Mouse (Mus musculus): ENCODE measurements around the gene Astn2.

The Astn2 gene

DNA sequence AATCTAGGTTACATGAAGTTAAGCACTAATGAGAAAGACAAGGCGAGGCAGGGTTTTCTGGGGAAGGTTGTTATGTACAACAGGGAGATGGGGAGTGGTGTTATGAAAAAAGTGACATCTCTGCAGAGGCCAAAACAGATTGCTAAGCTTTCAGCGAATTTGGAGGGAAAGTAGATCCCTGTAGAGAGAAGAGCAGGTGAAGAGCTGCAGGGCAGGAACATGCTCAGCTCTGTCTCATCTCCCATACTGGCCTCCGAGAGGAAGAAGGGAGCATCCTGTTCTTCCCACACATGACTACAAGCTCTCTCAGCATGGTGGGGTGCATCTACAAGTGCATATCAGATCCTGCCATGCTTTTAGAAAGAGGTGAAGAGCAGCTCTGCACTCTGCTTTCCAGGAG, 245.7 kb downstream of the Astn2 start:
- no peak for DNase-seq

GRCm38 (mm10) chr4:66157439-66158113, 246.8 kb downstream of the Astn2 start:
- no peak for DNase-seq

DNA sequence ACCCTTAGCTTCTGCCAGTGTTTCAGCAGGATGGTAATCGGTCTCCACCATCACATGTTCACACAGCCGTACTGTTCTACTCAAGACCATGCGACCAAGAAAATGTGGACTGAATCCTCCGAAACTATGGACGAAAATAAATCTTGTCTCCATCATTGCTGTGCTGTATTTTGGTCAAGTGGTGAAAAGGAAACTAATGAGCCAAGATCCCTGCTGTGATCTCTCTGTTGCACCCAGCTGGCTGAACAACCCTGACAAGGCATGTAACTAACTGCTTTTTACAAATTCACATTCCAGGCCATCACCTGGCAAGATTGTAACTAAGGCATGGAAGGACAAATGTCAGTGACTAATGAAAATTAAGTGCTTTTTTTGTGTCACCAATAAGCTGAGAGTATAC, 257.9 kb downstream of the Astn2 start:
- no peak for DNase-seq

GRCm38 (mm10) chr4:66126181-66126580, 278.2 kb downstream of the Astn2 start:
- no peak for DNase-seq

DNA sequence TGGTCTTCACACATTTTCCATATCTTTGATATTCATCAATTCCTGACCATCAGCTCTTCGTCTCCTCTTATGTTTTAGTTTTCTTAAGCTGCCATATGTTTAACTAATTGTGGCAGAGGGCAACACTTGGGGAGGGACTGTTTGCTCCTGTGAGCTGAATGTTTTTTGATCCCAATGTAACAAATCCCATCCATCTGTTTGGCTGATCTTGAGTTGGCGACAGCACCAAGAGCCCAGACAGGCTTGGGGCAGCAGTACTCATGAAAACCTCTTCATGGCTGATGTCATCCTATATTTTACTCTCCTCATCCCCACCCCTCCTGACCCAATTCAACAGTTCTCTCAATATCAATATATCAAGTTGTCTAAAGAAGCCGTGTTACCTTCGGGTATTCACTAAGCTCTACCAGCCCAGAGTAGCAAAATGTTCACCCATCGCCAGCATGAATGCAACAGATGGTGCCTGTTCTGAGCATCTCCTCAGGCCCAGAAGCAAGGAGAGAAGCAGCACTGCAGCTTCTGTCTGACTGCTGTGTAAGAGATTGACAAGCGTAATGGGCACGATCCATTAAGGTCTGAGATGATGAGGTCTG, 281.5 kb downstream of the Astn2 start:
- DNase-seq: no peak

DNA sequence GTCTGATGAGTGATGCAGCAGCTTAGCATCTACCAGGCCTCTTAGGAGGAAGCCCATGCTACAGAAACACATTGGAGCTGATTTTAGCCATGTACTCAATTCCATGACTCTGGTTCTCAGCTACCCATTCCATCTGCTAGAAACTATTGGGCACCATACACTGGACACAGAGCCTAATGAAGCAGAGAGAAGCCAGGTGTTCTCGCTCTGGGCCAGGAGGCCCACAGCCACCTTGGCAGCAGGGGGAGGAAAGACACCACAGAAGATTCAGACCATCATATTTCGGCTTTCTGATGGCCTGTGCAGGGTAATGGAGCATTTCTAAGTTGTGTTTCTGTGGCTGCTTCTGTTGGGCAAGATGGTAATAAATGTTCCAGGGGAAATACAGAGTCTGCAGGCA, 290.2 kb downstream of the Astn2 start:
- DNase-seq: no peak

GRCm38 (mm10) chr4:66102037-66102436, 302.4 kb downstream of the Astn2 start:
- no peak for DNase-seq

GRCm38 (mm10) chr4:66097629-66098028, 306.8 kb downstream of the Astn2 start:
- DNase-seq: no peak

- no peak for DNase-seq
Measured at GRCm38 (mm10) chr4:66096104-66096503, 308.3 kb downstream of the Astn2 start.

GRCm38 (mm10) chr4:66057161-66057560, 347.2 kb downstream of the Astn2 start:
- no peak for DNase-seq

- no peak for DNase-seq
Measured at GRCm38 (mm10) chr4:66055690-66056089, 348.7 kb downstream of the Astn2 start.

- no peak for DNase-seq
Measured at GRCm38 (mm10) chr4:66043014-66043672, 361.3 kb downstream of the Astn2 start.

GRCm38 (mm10) chr4:66033826-66034225, 370.6 kb downstream of the Astn2 start:
- peak in 1 of 2 experiments; percentile 2 for DNase-seq

GRCm38 (mm10) chr4:66031320-66031870, 373.0 kb downstream of the Astn2 start:
- no peak for DNase-seq

GRCm38 (mm10) chr4:66029901-66030300, 374.5 kb downstream of the Astn2 start:
- DNase-seq: no peak

DNA sequence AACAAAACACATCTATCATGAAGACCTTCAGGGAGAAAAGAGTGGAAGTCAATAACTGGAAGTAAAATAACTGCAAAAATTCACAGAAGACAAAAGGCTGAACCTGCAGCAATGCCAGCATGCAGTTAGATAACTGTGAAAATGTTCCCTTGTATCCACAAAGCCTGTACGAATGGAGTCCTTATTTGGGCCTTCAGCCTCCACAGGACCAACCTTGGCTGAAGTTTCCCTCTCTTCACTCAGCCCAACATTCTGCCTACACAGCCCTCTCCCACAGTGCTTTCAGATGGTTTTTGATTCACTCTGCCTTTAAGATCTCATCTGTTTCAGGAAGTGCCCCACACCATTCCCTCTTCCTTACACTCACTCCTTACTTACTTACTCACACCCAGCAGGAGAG, 376.5 kb downstream of the Astn2 start:
- DNase-seq: no peak

DNA sequence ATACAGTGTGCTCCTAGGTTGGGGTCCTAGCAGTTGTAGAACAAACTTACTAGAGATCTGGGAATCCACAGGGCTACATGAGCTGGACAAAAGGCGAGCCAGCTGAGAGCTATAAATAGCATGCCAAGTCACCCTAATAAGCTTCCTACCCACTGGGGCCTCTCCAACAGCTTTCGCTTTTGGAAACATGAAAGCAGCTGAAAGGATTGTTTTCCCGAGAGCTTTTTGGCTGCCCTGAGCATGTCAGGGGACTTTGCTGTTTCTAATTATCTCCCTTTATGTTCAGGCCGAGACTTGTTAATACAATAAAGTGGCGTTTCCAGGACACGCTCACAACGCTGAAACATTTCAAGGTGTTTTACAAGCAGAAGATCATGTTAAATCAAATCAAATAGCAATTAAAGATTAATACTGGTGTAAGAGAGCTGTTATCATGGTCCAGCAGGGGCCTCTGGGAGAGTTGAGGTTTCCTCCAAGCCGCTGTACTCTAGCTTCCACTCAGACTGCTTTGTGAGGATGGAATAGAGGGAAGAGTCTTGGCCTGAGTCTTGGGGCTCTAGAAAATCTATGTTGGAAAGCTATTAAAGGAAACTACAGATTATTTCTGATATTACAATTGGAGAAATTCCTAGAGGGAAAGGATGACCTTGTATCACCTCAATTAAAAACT, 378.9 kb downstream of the Astn2 start:
- DNase-seq: no peak

DNA sequence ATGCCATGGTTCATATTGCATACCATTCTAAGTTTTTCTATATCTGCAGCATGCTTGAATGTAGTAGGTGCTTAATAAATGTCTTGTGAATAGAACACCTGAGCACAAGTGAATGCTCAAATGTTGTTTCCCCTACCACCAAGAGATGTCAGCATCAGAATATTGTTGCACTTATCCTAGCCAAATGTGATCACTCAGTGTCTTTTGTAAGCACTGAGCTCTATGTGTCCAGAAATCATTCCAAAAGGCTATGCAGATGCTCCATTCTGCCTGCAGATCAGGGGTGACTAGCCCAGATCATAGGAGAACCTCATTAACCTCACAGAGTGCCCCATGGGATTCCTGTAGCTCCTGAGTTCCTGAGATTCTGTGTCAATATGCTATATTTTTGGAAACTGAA, 401.5 kb downstream of the Astn2 start:
- DNase-seq: no peak

- DNase-seq: no peak
Measured at GRCm38 (mm10) chr4:65983643-65984042, 420.8 kb downstream of the Astn2 start.

DNA sequence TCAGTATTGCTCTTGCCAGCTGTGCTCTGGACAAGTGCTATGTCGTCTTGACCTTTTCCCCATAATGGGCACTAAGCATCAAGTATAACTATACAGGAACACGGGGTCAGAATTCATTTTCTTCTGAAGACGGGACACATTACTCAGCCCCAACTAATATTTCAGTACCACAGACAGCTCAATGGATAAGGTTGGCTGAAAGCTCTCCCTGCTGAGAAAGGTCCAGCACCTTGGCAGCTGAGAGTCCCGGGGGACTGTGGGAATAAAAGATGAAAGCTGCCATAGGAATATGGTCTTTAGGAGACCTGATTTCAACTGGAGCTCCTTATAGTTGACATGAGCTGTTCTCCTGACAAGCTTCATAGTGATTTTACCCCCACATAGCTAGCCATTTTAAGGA, 421.5 kb downstream of the Astn2 start:
- DNase-seq: no peak

DNA sequence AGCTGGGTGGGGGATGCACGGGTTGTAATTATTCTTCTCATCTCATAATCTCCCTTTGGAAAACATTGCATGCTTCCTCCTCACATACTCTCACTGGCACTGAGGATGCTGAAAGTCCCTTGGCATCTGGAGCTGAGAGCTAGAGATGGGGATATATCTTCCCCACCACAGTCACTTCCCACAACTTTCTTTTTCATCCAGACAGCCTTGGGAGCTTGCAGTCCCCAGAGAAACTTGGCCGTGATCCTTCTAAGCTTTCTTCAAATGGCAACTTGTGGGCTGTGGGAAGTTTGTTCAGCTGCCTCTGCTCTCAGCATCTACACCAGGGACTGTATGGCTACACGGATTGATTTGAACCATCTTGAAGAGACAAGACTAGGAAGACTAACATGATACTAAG, 428.2 kb downstream of the Astn2 start:
- no peak for DNase-seq

DNA sequence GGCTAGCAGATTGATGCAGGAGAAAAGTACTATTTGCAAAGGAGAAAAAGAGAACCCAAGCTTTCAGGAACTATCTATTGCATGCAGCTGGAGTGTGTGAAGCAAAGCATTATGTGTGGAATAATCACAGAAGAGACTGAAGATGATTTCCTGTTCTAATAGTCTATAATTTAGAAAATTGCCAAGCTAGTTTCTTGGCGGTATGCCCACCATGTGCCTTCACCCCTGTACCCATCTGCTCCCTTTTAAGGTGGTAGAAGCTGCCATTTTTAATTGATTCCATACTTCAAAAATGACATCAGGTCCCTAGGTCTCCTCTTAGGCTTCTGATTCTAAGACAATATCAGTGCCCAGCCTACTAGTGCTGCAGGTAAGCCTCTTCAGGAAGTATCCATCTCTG, 432.0 kb downstream of the Astn2 start:
- DNase-seq: no peak

DNA sequence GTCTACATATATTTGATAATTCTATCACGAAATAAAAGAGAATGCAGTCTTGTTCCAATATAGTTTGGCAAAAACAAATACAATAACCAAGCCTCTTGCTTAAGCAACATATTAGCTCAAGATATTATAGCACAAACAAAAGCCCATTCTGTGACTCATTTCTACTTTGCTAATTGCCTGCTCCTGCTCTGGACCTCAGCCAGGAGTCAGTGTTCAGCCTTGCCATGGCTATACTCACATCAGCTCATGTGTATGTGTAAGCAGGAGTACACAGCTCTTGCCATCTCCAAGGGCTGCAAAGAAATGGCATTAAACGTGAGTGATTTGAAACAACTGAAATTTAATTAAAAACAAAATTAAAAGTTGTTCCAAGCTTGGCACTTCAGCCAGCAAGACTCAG, 435.1 kb downstream of the Astn2 start:
- no peak for DNase-seq

GRCm38 (mm10) chr4:65964604-65965003, 439.8 kb downstream of the Astn2 start:
- no peak for DNase-seq
